Mouse (Mus musculus) midbrain, embryonic 11.5 days (tissue): ENCODE measurements at regions not wholly inside any gene's neighbourhood (a gene's known extent, or its start where the extent isn't known, plus 50 kb on each side); places are given as distances from the start of the nearest gene placed in this dataset.

Experiments used
- ATAC-seq: fragments of 200-750 bp; cut with Nextera tagmentation; 2 replicates; pipeline ENCODE4 v1.8.0; 2017; ENCODE audit warnings: moderate TSS enrichment, moderate library complexity; ENCODE audit not compliant: low FRiP score
- DNase-seq: peaks from one replicate; pipeline ENCODE4 v3.0.0; 2015; ENCODE audit warnings: low spot score; ENCODE audit errors: missing footprints
- H3K27ac ChIP-seq: fragments of 300-500 bp; sonication (generic); 2 replicates; pipeline ENCODE4 v1.5.1; 2014; ENCODE audit warnings: low read depth, low read length
- H3K27me3 ChIP-seq: fragments of 300-500 bp; sonication (generic); 2 replicates; pipeline ENCODE4 v1.6.1; 2014; ENCODE audit warnings: mild to moderate bottlenecking, low read length, moderate library complexity, mixed read lengths; ENCODE audit not compliant: control insufficient read depth, insufficient read depth
- H3K36me3 ChIP-seq: fragments of 300-500 bp; sonication (generic); 2 replicates; pipeline ENCODE4 v1.6.1; 2014; ENCODE audit warnings: mild to moderate bottlenecking, low read length, moderate library complexity, mixed read lengths; ENCODE audit not compliant: control insufficient read depth, insufficient read depth
- H3K4me1 ChIP-seq: fragments of 300-500 bp; sonication (generic); 2 replicates; pipeline ENCODE4 v1.6.1; 2014; ENCODE audit warnings: low read length; ENCODE audit not compliant: control insufficient read depth, insufficient read depth
- H3K4me2 ChIP-seq: fragments of 300-500 bp; sonication (generic); 2 replicates; pipeline ENCODE4 v1.6.1; 2014; ENCODE audit warnings: mild to moderate bottlenecking, moderate library complexity
- H3K4me3 ChIP-seq: fragments of 300-500 bp; sonication (generic); 2 replicates; pipeline ENCODE4 v1.5.1; 2014; ENCODE audit warnings: low read depth, low read length
- H3K9ac ChIP-seq: fragments of 300-500 bp; sonication (generic); 2 replicates; pipeline ENCODE4 v1.6.1; 2014; ENCODE audit warnings: low read length
- H3K9me3 ChIP-seq: fragments of 300-500 bp; sonication (generic); 2 replicates; pipeline ENCODE4 v1.6.1; 2016; ENCODE audit warnings: low read length; ENCODE audit not compliant: control insufficient read depth
- WGBS: fragments of 180-500 bp; shearing (Covaris S2); extraction: QIAGEN DNeasy Blood & Tissue Kit; methylation state at CpG from one replicate; pipeline ENCODE4 v1.1.7; 2014; 5-methylcytosine and 5-hydroxymethylcytosine counted together

DNA sequence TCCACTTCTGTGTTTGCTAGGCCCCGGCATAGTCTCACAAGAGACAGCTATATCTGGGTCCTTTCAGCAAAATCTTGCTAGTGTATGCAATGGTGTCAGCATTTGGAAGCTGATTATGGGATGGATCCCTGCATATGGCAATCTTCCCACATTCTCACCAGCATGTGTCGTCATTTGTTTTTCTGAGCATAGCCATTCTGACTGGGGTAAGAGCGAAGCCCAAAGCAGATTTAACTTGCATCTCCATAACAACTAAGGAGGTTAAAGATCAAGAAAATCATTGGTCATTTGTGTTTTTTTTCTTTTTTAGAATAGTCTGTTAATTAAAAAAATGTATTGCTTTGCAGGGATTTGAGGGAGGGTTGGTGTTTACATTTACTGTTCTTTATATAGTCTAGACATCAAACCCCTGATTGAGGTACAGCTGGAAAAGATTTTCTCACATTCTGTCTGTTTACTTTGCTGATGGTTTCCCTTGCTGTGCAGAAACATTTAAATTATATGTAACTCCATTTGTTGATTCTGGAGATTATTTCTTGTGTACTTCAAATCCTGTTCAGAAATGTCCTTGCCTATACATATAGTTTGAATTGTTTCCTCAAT is 678.1 kb downstream of the Phex start:
- no peak for DNase-seq
- no peaks in the 10 kb centered on the region for H3K27me3 ChIP-seq
- no peak overlapping the region for H3K9ac ChIP-seq
- WGBS, result 86% methylated on average over 2 of the region's 3 CpGs
- H3K4me2 ChIP-seq, result no peak overlapping the region
- no peaks in the 10 kb centered on the region for H3K36me3 ChIP-seq
- H3K4me3 ChIP-seq, result no peak overlapping the region
- H3K4me1 ChIP-seq, result no peaks in the 10 kb centered on the region
- H3K9me3 ChIP-seq, result no peaks in the 10 kb centered on the region
- no peak for ATAC-seq
- no peak overlapping the region for H3K27ac ChIP-seq

GRCm38 (mm10) chrX:156692236-156692635 is 722.9 kb downstream of the Phex start:
- H3K9me3 ChIP-seq, result no peaks in the 10 kb centered on the region
- no peak overlapping the region for H3K4me3 ChIP-seq
- no peaks in the 10 kb centered on the region for H3K36me3 ChIP-seq
- H3K4me2 ChIP-seq, result no peak overlapping the region
- H3K4me1 ChIP-seq, result no peaks in the 10 kb centered on the region
- no peak overlapping the region for H3K27ac ChIP-seq
- peak; percentile 63; the same call in 1 of the 2 replicates for ATAC-seq
- no peak overlapping the region for H3K9ac ChIP-seq
- no peak for DNase-seq
- 39% methylated on average over 2 of the region's 2 CpGs for WGBS
- no peaks in the 10 kb centered on the region for H3K27me3 ChIP-seq

DNA sequence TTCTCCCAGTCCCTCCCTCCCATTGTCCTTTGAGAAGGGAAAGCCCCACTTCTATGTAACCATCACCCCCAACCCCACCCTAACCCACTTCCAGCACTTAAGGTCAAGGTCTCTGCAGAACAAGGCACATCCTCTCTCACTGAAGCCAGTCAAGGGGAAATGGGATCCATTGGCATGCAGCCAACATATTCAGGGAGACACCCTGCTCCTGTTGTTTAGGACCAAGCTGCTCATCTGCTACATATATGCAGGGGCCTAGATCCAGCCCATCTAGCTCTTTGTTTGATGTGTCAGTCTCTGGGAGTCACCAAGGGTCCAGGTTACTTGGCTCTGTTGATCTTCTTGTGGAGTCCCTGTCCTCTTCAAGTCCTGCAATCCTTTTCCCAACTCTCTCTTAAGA is 737.2 kb downstream of the Phex start:
- H3K27ac ChIP-seq, result no peak overlapping the region
- ATAC-seq (no peak), DNase-seq (no peak)
- no peaks in the 10 kb centered on the region for H3K27me3 ChIP-seq
- no peaks in the 10 kb centered on the region for H3K4me1 ChIP-seq
- no peak overlapping the region for H3K4me3 ChIP-seq
- H3K9ac ChIP-seq, result no peak overlapping the region
- H3K9me3 ChIP-seq, result no peaks in the 10 kb centered on the region
- no peaks in the 10 kb centered on the region for H3K36me3 ChIP-seq
- no peak overlapping the region for H3K4me2 ChIP-seq

GRCm38 (mm10) chrX:156673661-156674060 is 741.5 kb downstream of the Phex start:
- ATAC-seq (no peak), DNase-seq (no peak)
- Histone ChIP-seq H3K36me3 (no peaks in the 10 kb centered on the region), H3K4me1 (no peaks in the 10 kb centered on the region), H3K4me3 (no peak overlapping the region), H3K27me3 (no peaks in the 10 kb centered on the region), H3K27ac (no peak overlapping the region), H3K9me3 (no peaks in the 10 kb centered on the region), H3K9ac (no peak overlapping the region), H3K4me2 (no peak overlapping the region)
- WGBS, result 68% methylated on average over 1 of the region's 1 CpGs

DNA sequence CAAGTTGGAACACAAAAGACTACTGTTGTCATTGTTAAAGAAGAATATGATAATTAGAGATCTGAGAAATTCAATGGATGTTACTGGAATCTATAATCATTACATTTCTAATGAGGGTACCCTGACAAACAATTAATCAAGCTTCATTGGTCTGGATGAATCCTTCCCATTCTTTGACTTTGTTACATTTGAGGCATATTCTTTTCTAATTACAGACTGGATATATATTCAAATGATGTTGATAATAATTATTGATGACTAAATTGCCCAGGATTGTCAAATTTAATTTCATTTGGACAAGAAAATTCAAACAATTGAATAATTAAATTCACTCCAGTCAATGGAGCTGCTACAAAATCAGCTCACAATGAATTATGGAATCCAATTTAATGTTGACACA is 745.6 kb downstream of the Phex start:
- H3K27me3 ChIP-seq, result no peaks in the 10 kb centered on the region
- DNase-seq (no peak), ATAC-seq (no peak)
- no peaks in the 10 kb centered on the region for H3K9me3 ChIP-seq
- H3K36me3 ChIP-seq, result no peaks in the 10 kb centered on the region
- H3K4me2 ChIP-seq, result no peak overlapping the region
- no peaks in the 10 kb centered on the region for H3K4me1 ChIP-seq
- no peak overlapping the region for H3K4me3 ChIP-seq
- no peak overlapping the region for H3K27ac ChIP-seq
- no peak overlapping the region for H3K9ac ChIP-seq
